Mouse (Mus musculus) heart, postnatal 0 days (tissue): ENCODE results near the gene Tmem254a.
"Not testable (repeated sequence)": the region's sequence is repeated elsewhere in the genome, so short reads cannot be mapped to it uniquely, and the experiment has no call there.

Experiments used
- CTCF ChIP-seq: IDR thresholded peaks from 2 replicates; pipeline ENCODE4 v1.5.1; 2016; ENCODE audit warnings: antibody characterized with exemption, control low read depth, low read depth
- EP300 ChIP-seq: IDR thresholded peaks from 2 replicates; pipeline ENCODE4 v1.6.1; 2016; ENCODE audit warnings: antibody characterized with exemption, low read depth

- not testable (repeated sequence) for TF ChIP-seq EP300, CTCF
Observed at GRCm38 (mm10) chr14:25926814-25927561, 484 bp downstream of the Tmem254a start.
